Mouse (Mus musculus) heart, postnatal 0 days (tissue): ENCODE data around the gene Olah. TPM values are rescaled to one million over a fixed set of nuclear protein-coding genes. Genes with fewer than 3 reads are reported as not detected.
"Not testable (repeated sequence)": the region's sequence is repeated elsewhere in the genome, so short reads cannot be mapped to it uniquely, and the experiment has no call there.

Experiments
- ATAC-seq: fragments of 200-750 bp; cut with Nextera tagmentation; 2 replicates; pipeline ENCODE4 v1.8.0; 2017; ENCODE audit warnings: low read depth, moderate number of reproducible peaks, moderate library complexity; ENCODE audit not compliant: insufficient read depth
- DNase-seq: peaks from one replicate; pipeline ENCODE4 v3.0.0-alpha.2; 2016; ENCODE audit warnings: low spot score
- H3K27ac ChIP-seq: fragments of 300-500 bp; sonication (generic); 2 replicates; pipeline ENCODE4 v1.5.1; 2014; ENCODE audit warnings: low read depth, mild to moderate bottlenecking
- H3K27me3 ChIP-seq: fragments of 300-500 bp; sonication (generic); 2 replicates; pipeline ENCODE4 v1.6.1; 2014; ENCODE audit warnings: low read length, mixed read lengths; ENCODE audit not compliant: control insufficient read depth, insufficient read depth
- H3K36me3 ChIP-seq: fragments of 300-500 bp; sonication (generic); replicated peaks from 2 replicates; pipeline ENCODE4 v1.6.1; 2014; ENCODE audit warnings: low read length, mixed read lengths; ENCODE audit not compliant: control insufficient read depth, insufficient read depth
- H3K4me1 ChIP-seq: fragments of 300-500 bp; sonication (generic); 2 replicates; pipeline ENCODE4 v1.6.1; 2014; ENCODE audit warnings: antibody characterized with exemption; ENCODE audit not compliant: control insufficient read depth, insufficient read depth
- H3K4me2 ChIP-seq: fragments of 300-500 bp; sonication (generic); 2 replicates; pipeline ENCODE4 v1.6.1; 2014; ENCODE audit warnings: low read depth, mild to moderate bottlenecking, low read length, moderate library complexity
- H3K4me3 ChIP-seq: fragments of 300-500 bp; sonication (generic); 2 replicates; pipeline ENCODE4 v1.5.1; 2014; ENCODE audit warnings: low read depth, low read length
- H3K9ac ChIP-seq: fragments of 300-500 bp; sonication (generic); replicated peaks from 2 replicates; pipeline ENCODE4 v1.6.1; 2014; ENCODE audit warnings: low read depth, low read length, mixed read lengths
- H3K9me3 ChIP-seq: fragments of 300-500 bp; sonication (generic); replicated peaks from 2 replicates; pipeline ENCODE4 v1.6.1; 2016; ENCODE audit warnings: low read length; ENCODE audit not compliant: control insufficient read depth
- CTCF ChIP-seq: IDR thresholded peaks from 2 replicates; pipeline ENCODE4 v1.5.1; 2016; ENCODE audit warnings: antibody characterized with exemption, control low read depth, low read depth
- EP300 ChIP-seq: IDR thresholded peaks from 2 replicates; pipeline ENCODE4 v1.6.1; 2016; ENCODE audit warnings: antibody characterized with exemption, low read depth
- WGBS: fragments of 180-500 bp; shearing (Covaris S2); extraction: QIAGEN DNeasy Blood & Tissue Kit; methylation state at CpG from one replicate; pipeline ENCODE4 v1.1.7; 2014; 5-methylcytosine and 5-hydroxymethylcytosine counted together
- polyA plus RNA-seq: library from polyadenylated mRNA; unstranded; fragments of >200 nt; fragmentation: Nextera tagmentation; extraction: Ambion mirVana; gene quantifications from 2 replicates; pipeline ENCODE4 v1.2.1, GENCODE M21; 2015
- total RNA-seq: library from RNA; depleted of rRNA; stranded (reverse); fragments of >200 nt; gene quantifications from 2 replicates; pipeline ENCODE4 v1.2.3, GENCODE M21; 2014; ENCODE audit warnings: low replicate concordance; rRNA removed

Olah gene
- total RNA-seq, result not detected in 2 replicates
- polyA plus RNA-seq, result not detected in 2 replicates

DNA sequence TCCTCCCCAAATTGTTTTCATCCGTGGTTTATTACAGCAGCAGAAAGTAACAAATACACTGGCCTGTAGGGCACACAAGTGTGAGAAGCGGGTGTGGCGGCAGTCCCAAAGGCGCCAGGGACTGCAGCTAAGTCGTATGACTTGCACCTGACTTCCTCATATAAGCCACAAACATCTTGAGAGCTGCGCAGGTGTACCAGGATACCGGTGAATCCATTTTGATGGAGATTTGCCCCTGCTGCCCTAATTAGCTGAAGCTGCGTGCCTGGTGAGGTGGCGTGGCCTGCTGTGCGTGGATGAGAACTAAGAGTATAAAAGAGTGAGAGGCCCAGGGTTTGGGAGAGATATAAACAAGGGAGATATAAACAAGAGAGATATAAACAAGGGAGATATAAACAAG lies at the start of gene Olah:
TSS of gene Olah (minus strand) at position 101 of the 400 bp plus-strand sequence.
- not testable (repeated sequence) for H3K27ac ChIP-seq, DNase-seq, ATAC-seq, H3K4me3 ChIP-seq, H3K27me3 ChIP-seq, H3K9me3 ChIP-seq, H3K36me3 ChIP-seq, H3K4me1 ChIP-seq, H3K9ac ChIP-seq, H3K4me2 ChIP-seq
- 61% methylated on average over 10 of the region's 10 CpGs for WGBS

GRCm38 (mm10) chr2:3445984-3446383 lies 49.0 kb upstream of the Olah start:
- TF ChIP-seq CTCF (no peak), EP300 (no peak)
- ATAC-seq (no peak), DNase-seq (no peak)
- H3K4me1 ChIP-seq, result no peaks in the 10 kb centered on the region
- no peaks in the 10 kb centered on the region for H3K9me3 ChIP-seq
- no peaks in the 10 kb centered on the region for H3K27me3 ChIP-seq
- no peak overlapping the region for H3K4me2 ChIP-seq
- H3K27ac ChIP-seq, result no peak overlapping the region
- peaks cover 24% of the 10 kb centered on the region for H3K36me3 ChIP-seq
- H3K4me3 ChIP-seq, result no peak overlapping the region
- 85% methylated on average over 4 of the region's 4 CpGs for WGBS
- H3K9ac ChIP-seq, result no peak overlapping the region

DNA sequence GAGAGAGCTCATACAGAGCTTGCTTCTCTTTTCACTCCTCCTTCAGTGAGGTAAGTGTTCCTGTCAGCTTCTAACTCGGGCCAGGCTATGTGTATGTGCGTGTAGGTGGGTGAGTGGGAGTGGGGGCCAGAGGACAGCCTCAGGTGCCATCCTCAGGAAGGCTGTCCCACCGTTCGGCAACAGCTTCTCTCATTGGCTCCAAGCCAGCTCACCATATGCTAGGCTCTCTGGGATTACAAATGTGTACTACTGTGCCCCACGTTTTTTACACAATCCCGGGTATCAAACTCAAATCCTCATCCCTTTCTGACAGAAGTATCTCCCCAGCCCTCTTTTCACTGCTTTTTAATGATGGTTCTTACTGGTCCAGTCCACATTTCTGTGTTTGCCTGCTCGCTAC lies 47.2 kb upstream of the Olah start:
- Histone ChIP-seq H3K9ac (no peak overlapping the region), H3K4me2 (no peak overlapping the region), H3K27me3 (no peaks in the 10 kb centered on the region), H3K4me1 (no peaks in the 10 kb centered on the region), H3K4me3 (no peak overlapping the region), H3K27ac (no peak overlapping the region), H3K36me3 (peaks cover 18% of the 10 kb centered on the region), H3K9me3 (no peaks in the 10 kb centered on the region)
- WGBS, result 69% methylated on average over 7 of the region's 7 CpGs
- TF ChIP-seq EP300 (no peak), CTCF (no peak)
- ATAC-seq (no peak), DNase-seq (no peak)

- DNase-seq (no peak), ATAC-seq (no peak)
- H3K4me3 ChIP-seq, result no peak overlapping the region
- TF ChIP-seq CTCF (no peak), EP300 (no peak)
- H3K9me3 ChIP-seq, result no peaks in the 10 kb centered on the region
- H3K27ac ChIP-seq, result no peak overlapping the region
- H3K27me3 ChIP-seq, result no peaks in the 10 kb centered on the region
- H3K4me1 ChIP-seq, result no peaks in the 10 kb centered on the region
- 71% methylated on average over 7 of the region's 7 CpGs for WGBS
- no peak overlapping the region for H3K4me2 ChIP-seq
- H3K36me3 ChIP-seq, result peaks cover 15% of the 10 kb centered on the region
- no peak overlapping the region for H3K9ac ChIP-seq
Observed at GRCm38 (mm10) chr2:3437956-3438355, 40.9 kb upstream of the Olah start.

DNA sequence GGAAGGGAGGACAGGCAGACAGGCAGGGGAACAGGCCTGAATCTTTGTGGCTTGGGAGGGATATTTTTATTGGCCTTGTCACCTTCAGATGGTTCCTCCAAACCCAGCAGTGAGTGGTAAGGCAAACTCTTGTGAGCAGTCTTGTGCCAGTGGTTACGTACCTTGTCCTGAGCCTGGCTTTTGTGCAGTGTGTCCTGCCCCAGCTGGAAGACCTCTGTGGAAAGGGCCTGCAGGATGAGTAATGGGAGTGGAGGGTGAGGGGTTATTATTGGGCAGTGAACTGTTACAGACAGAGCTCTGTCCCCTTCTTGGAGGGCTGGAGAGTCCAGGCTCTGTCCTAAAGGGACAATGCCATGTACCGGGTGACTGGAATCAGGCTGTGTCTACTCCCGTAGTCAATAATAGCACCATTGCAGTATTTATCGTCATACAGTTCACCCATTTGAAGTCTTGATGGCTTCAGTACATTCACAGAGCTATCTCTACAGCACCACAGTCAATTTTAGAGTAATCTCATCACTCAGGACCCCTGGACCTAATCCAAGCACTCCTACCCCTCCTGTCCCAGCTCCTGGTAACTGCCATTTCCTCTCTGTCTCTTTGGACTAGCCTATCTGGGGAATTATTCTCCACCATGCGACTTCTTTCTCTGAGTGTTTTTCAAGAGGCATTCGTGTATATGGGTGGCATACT lies 38.5 kb upstream of the Olah start:
- Histone ChIP-seq H3K27ac (no peak overlapping the region), H3K36me3 (peaks cover 3% of the 10 kb centered on the region; the same call in 1 of the 2 replicates), H3K9ac (no peak overlapping the region), H3K4me2 (no peak overlapping the region), H3K27me3 (no peaks in the 10 kb centered on the region), H3K9me3 (no peaks in the 10 kb centered on the region), H3K4me1 (no peaks in the 10 kb centered on the region), H3K4me3 (no peak overlapping the region)
- DNase-seq, result no peak
- no peak for ATAC-seq
- TF ChIP-seq CTCF, result no peak
- no peak for TF ChIP-seq EP300
- WGBS, result 60% methylated on average over 6 of the region's 6 CpGs

DNA sequence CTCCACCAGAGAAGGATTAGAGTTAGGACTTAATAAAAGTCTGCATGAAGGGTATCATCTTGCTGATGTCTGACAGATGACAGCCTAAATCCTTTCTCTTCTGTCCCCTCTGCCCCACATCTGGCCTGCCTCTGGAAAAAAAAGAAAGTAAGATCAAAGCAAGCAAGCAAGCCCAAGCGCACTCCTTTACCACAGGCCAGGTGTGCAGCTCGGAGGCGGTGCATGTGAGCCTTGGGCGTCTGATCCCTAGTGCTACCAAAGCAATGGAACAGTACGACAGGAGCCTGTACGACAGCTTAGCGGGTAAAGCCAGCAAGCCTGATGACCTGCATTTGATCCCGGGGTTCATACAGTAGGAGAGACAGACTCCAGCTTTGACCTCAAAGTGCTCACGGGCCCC lies 33.9 kb upstream of the Olah start:
- ATAC-seq (no peak), DNase-seq (no peak)
- Histone ChIP-seq H3K36me3 (peaks cover 5% of the 10 kb centered on the region), H3K9ac (no peak overlapping the region), H3K9me3 (no peaks in the 10 kb centered on the region), H3K27me3 (no peaks in the 10 kb centered on the region), H3K27ac (no peak overlapping the region), H3K4me3 (no peak overlapping the region), H3K4me1 (no peaks in the 10 kb centered on the region), H3K4me2 (no peak overlapping the region)
- 85% methylated on average over 9 of the region's 9 CpGs for WGBS
- TF ChIP-seq EP300 (no peak), CTCF (no peak)
